Mouse (Mus musculus): ENCODE data around the gene Wbp1l. TPM values are rescaled to one million over a fixed set of nuclear protein-coding genes. Genes with fewer than 3 reads are reported as not detected.

Wbp1l gene
- polyA plus RNA-seq, 1 experiment from 2014 or later, result 37.7 TPM

DNA sequence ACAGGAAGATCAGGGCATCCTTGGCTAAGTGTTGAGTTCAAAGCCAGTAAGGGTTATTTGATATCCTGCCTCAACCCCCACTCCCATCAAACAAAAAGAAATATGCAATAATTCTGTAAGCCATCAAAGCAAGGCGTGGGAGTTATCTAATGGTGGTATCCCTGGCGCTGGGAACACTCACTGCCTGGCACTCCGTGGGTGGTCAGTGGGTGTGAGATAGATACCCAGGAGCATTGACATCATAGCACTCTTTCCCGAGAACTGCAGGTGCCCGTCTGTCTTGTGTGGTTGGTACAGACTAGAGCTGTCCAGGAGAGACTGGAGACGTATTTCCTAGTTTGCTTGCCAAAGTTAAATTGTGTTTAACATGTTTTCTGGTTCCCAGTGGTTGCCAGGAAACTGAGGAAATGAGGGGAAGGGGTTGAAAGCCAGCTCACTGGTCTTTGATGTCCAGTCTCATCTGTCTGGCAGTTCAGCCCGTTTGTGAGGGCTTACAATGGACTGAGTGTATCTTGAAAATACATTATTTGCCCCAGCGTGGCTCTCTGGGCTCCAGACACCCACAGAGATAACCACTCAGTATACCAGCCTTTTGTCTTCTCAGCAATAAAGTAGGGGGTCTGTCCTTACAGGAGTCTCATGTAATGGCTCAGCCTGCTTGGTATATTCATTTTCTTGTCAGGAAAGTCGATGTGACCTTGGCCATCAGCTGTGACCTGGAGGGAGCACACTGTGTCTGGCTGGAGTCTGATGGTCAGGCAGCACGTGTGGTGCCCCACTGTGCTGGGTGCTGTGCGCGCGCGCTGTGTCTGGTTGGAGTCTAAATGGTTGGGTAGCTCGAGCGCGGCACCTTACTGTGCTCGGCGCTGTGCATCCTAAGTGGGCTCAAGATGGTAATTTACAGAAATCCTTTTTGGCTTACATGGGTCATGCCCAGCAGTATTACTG lies 22.6 kb downstream of the Wbp1l start:
- DNase-seq (ENCODE audit: low spot score) (no peak), ATAC-seq (ENCODE audit: low read depth) (no peak)
- H3K4me3 ChIP-seq (ENCODE audit: low read depth, low read length), result no peak overlapping the region
- no peak overlapping the region for H3K9ac ChIP-seq (ENCODE audit: low read depth, low read length)
- peak overlapping the region; percentile 89 for H3K27ac ChIP-seq (replicated peaks; ENCODE audit: low read depth, low read length)
- no peak overlapping the region for H3K4me2 ChIP-seq (ENCODE audit: low read depth, low read length)
- WGBS, result 66% methylated on average over 19 of the region's 19 CpGs
- H3K27me3 ChIP-seq (replicated peaks; ENCODE audit: control insufficient read depth, insufficient read depth, low read length), result no peaks in the 10 kb centered on the region
- no peaks in the 10 kb centered on the region for H3K9me3 ChIP-seq (ENCODE audit: control insufficient read depth, low read length)
- H3K4me1 ChIP-seq (ENCODE audit: control insufficient read depth, insufficient read depth, low read length), result peaks cover 73% of the 10 kb centered on the region
- peaks cover 14% of the 10 kb centered on the region for H3K36me3 ChIP-seq (ENCODE audit: control insufficient read depth, insufficient read depth, low read length)

DNA sequence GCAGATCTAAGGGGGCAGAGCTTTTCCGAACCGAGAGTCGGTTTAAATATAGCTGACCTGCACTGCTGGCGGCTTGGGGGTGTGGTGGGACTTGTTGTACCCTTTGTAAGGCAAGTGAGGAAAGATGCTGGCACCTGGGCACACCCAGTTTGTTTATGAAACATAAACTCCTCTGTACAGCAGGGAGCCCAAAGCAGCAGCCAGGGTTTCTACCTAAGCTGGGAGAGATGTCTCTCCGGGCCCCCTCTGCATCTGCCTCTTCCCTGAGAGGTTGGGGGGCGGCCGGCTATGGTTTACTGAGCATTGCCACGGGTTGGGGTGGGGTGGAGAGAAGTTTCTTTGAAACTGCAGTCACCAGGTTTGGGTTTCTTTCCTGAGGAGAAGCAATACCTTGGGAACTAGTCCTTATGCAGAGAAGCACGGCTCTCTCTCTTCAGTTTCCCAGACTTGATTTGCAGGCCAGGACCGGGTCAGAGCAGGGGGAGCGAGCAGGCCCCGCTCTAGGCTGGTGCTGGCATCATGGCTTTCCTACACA lies 23.8 kb downstream of the Wbp1l start:
- Histone ChIP-seq H3K27ac (replicated peaks; ENCODE audit: low read depth, low read length) (peak overlapping the region; percentile 89), H3K36me3 (ENCODE audit: control insufficient read depth, insufficient read depth, low read length) (peaks cover 14% of the 10 kb centered on the region), H3K4me3 (ENCODE audit: low read depth, low read length) (peak overlapping the region; percentile 32), H3K27me3 (replicated peaks; ENCODE audit: control insufficient read depth, insufficient read depth, low read length) (no peaks in the 10 kb centered on the region), H3K9ac (ENCODE audit: low read depth, low read length) (peak overlapping the region; percentile 47), H3K9me3 (ENCODE audit: control insufficient read depth, low read length) (no peaks in the 10 kb centered on the region), H3K4me2 (ENCODE audit: low read depth, low read length) (peak overlapping the region; percentile 58), H3K4me1 (ENCODE audit: control insufficient read depth, insufficient read depth, low read length) (peaks cover 70% of the 10 kb centered on the region)
- ATAC-seq (ENCODE audit: low read depth), result no peak
- 26% methylated on average over 9 of the region's 12 CpGs for WGBS
- DNase-seq (ENCODE audit: low spot score), result no peak

DNA sequence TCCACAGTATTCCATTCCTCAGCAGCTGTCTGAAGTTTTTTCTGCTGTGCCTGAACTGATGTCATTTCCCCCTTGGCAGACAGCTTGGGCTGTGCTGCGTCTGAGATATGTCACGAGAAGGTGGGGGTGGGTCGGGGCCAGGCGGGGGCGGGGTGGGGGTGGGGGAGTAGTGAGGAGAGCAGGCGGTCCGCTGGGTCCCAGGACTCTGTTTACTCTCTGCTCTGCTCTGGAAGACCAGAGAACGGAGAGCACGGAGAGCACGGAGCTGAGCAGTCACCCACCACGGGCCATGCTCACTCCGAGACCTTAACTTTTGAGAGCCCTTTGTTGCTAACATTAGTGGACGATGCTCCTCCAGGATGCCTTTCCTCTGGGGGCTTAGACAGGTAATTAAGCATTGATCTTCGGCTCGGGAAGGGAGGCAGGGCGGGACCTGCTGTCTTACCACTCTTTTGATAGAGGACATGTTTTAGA lies 24.3 kb downstream of the Wbp1l start:
- Histone ChIP-seq H3K36me3 (ENCODE audit: control insufficient read depth, insufficient read depth, low read length) (peaks cover 10% of the 10 kb centered on the region), H3K4me1 (ENCODE audit: control insufficient read depth, insufficient read depth, low read length) (peaks cover 70% of the 10 kb centered on the region), H3K9me3 (ENCODE audit: control insufficient read depth, low read length) (no peaks in the 10 kb centered on the region), H3K27ac (replicated peaks; ENCODE audit: low read depth, low read length) (peak overlapping the region; percentile 89), H3K4me3 (ENCODE audit: low read depth, low read length) (peak overlapping the region; percentile 32), H3K27me3 (replicated peaks; ENCODE audit: control insufficient read depth, insufficient read depth, low read length) (no peaks in the 10 kb centered on the region), H3K4me2 (ENCODE audit: low read depth, low read length) (peak overlapping the region; percentile 58), H3K9ac (ENCODE audit: low read depth, low read length) (peak overlapping the region; percentile 47)
- peak; percentile 89 for DNase-seq (ENCODE audit: low spot score)
- WGBS, result 3% methylated on average over 16 of the region's 16 CpGs
- ATAC-seq (ENCODE audit: low read depth), result peak; percentile 85

- Histone ChIP-seq H3K4me3 (ENCODE audit: low read depth, low read length) (peak overlapping the region; percentile 32), H3K9me3 (ENCODE audit: control insufficient read depth, low read length) (no peaks in the 10 kb centered on the region), H3K27ac (replicated peaks; ENCODE audit: low read depth, low read length) (peak overlapping the region; percentile 89), H3K27me3 (replicated peaks; ENCODE audit: control insufficient read depth, insufficient read depth, low read length) (no peaks in the 10 kb centered on the region), H3K4me1 (ENCODE audit: control insufficient read depth, insufficient read depth, low read length) (peaks cover 64% of the 10 kb centered on the region), H3K4me2 (ENCODE audit: low read depth, low read length) (peak overlapping the region; percentile 58), H3K9ac (ENCODE audit: low read depth, low read length) (peak overlapping the region; percentile 47), H3K36me3 (ENCODE audit: control insufficient read depth, insufficient read depth, low read length) (peaks cover 10% of the 10 kb centered on the region)
- peak; percentile 76 for DNase-seq (ENCODE audit: low spot score)
- 22% methylated on average over 19 of the region's 19 CpGs for WGBS
- ATAC-seq (ENCODE audit: low read depth), result peak; percentile 45; the same call in 1 of the 2 replicates
Observed at GRCm38 (mm10) chr19:46623790-46624772, 25.2 kb downstream of the Wbp1l start.

- H3K9ac ChIP-seq (ENCODE audit: low read depth, low read length), result no peak overlapping the region
- ATAC-seq (ENCODE audit: low read depth), result no peak
- 94% methylated on average over 12 of the region's 12 CpGs for WGBS
- DNase-seq (ENCODE audit: low spot score), result no peak
- no peaks in the 10 kb centered on the region for H3K27me3 ChIP-seq (replicated peaks; ENCODE audit: control insufficient read depth, insufficient read depth, low read length)
- H3K4me1 ChIP-seq (ENCODE audit: control insufficient read depth, insufficient read depth, low read length), result peaks cover 55% of the 10 kb centered on the region
- no peak overlapping the region for H3K4me3 ChIP-seq (ENCODE audit: low read depth, low read length)
- peaks cover 10% of the 10 kb centered on the region for H3K36me3 ChIP-seq (ENCODE audit: control insufficient read depth, insufficient read depth, low read length)
- H3K27ac ChIP-seq (replicated peaks; ENCODE audit: low read depth, low read length), result no peak overlapping the region
- no peaks in the 10 kb centered on the region for H3K9me3 ChIP-seq (ENCODE audit: control insufficient read depth, low read length)
- H3K4me2 ChIP-seq (ENCODE audit: low read depth, low read length), result peak overlapping the region; percentile 58; the same call in 1 of the 2 replicates
Observed at GRCm38 (mm10) chr19:46625015-46625414, 26.1 kb downstream of the Wbp1l start.

GRCm38 (mm10) chr19:46625519-46625918 lies 26.6 kb downstream of the Wbp1l start:
- Histone ChIP-seq H3K27ac (replicated peaks; ENCODE audit: low read depth, low read length) (no peak overlapping the region), H3K36me3 (ENCODE audit: control insufficient read depth, insufficient read depth, low read length) (peaks cover 10% of the 10 kb centered on the region), H3K9ac (ENCODE audit: low read depth, low read length) (no peak overlapping the region), H3K4me1 (ENCODE audit: control insufficient read depth, insufficient read depth, low read length) (peaks cover 50% of the 10 kb centered on the region), H3K27me3 (replicated peaks; ENCODE audit: control insufficient read depth, insufficient read depth, low read length) (no peaks in the 10 kb centered on the region), H3K4me2 (ENCODE audit: low read depth, low read length) (no peak overlapping the region), H3K9me3 (ENCODE audit: control insufficient read depth, low read length) (no peaks in the 10 kb centered on the region), H3K4me3 (ENCODE audit: low read depth, low read length) (no peak overlapping the region)
- ATAC-seq (ENCODE audit: low read depth), result no peak
- no peak for DNase-seq (ENCODE audit: low spot score)
- WGBS, result 56% methylated on average over 10 of the region's 10 CpGs

DNA sequence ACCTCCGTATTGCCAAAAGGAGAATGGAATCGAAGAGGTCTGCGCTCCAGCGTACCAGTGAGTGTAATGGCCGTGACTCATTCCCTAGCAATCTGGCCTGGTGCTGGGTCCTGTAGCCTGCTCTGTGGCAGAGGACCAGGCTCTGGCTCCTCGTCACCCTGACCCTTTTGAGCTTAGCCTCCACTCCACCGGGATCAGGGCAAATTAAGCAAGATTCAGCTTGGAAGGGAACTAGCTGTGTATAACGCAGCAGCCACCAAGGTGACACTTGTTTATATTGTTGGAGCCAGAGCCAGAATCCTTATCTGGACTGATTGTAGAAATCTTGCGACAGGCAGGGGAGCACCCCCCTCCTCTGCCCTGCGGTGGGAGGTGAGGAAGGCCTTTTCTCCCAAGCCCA lies 29.5 kb downstream of the Wbp1l start:
- DNase-seq (ENCODE audit: low spot score) (no peak), ATAC-seq (ENCODE audit: low read depth) (no peak)
- no peak overlapping the region for H3K9ac ChIP-seq (ENCODE audit: low read depth, low read length)
- H3K4me1 ChIP-seq (ENCODE audit: control insufficient read depth, insufficient read depth, low read length), result peaks cover 21% of the 10 kb centered on the region
- no peaks in the 10 kb centered on the region for H3K9me3 ChIP-seq (ENCODE audit: control insufficient read depth, low read length)
- H3K27ac ChIP-seq (replicated peaks; ENCODE audit: low read depth, low read length), result no peak overlapping the region
- peaks cover 10% of the 10 kb centered on the region for H3K36me3 ChIP-seq (ENCODE audit: control insufficient read depth, insufficient read depth, low read length)
- H3K27me3 ChIP-seq (replicated peaks; ENCODE audit: control insufficient read depth, insufficient read depth, low read length), result no peaks in the 10 kb centered on the region
- 88% methylated on average over 10 of the region's 10 CpGs for WGBS
- no peak overlapping the region for H3K4me3 ChIP-seq (ENCODE audit: low read depth, low read length)
- H3K4me2 ChIP-seq (ENCODE audit: low read depth, low read length), result no peak overlapping the region

GRCm38 (mm10) chr19:46629807-46630206 lies 30.9 kb downstream of the Wbp1l start:
- H3K9me3 ChIP-seq (ENCODE audit: control insufficient read depth, low read length), result no peaks in the 10 kb centered on the region
- DNase-seq (ENCODE audit: low spot score) (no peak), ATAC-seq (ENCODE audit: low read depth) (0 out of 2 replicates have a peak, but pooled peaks have one; percentile 27)
- H3K9ac ChIP-seq (ENCODE audit: low read depth, low read length), result no peak overlapping the region
- H3K4me1 ChIP-seq (ENCODE audit: control insufficient read depth, insufficient read depth, low read length), result peaks cover 8% of the 10 kb centered on the region; the same call in 1 of the 2 replicates
- WGBS, result 69% methylated on average over 9 of the region's 9 CpGs
- H3K27me3 ChIP-seq (replicated peaks; ENCODE audit: control insufficient read depth, insufficient read depth, low read length), result no peaks in the 10 kb centered on the region
- H3K36me3 ChIP-seq (ENCODE audit: control insufficient read depth, insufficient read depth, low read length), result peaks cover 7% of the 10 kb centered on the region
- 0 out of 2 replicates have a peak overlapping the region, but pooled peaks have one; percentile 2 for H3K27ac ChIP-seq (replicated peaks; ENCODE audit: low read depth, low read length)
- no peak overlapping the region for H3K4me3 ChIP-seq (ENCODE audit: low read depth, low read length)
- H3K4me2 ChIP-seq (ENCODE audit: low read depth, low read length), result no peak overlapping the region

Measured in embryonic facial prominence, embryonic 14.5 days (tissue).